Mouse (Mus musculus) ES-E14 (cell line): ENCODE data around the gene Gm11569. TPM values are rescaled to one million over a fixed set of nuclear protein-coding genes. Genes with fewer than 3 reads are reported as not detected.

Experiments used
- DNase-seq: peaks from one replicate; pipeline ENCODE4 v3.0.0-alpha.2; 2013; ENCODE audit warnings: low read depth, low spot score
- H3K27ac ChIP-seq: 2 replicates; pipeline ENCODE4 v1.5.1; 2012; ENCODE audit warnings: low read depth, mild to moderate bottlenecking, low read length, moderate library complexity, mixed read lengths; ENCODE audit not compliant: poor library complexity, insufficient read depth, severe bottlenecking
- H3K36me3 ChIP-seq: 2 replicates; pipeline ENCODE4 v1.6.1; 2012; ENCODE audit warnings: mild to moderate bottlenecking, low read length, moderate library complexity, mixed read lengths; ENCODE audit not compliant: control insufficient read depth, poor library complexity, insufficient read depth, severe bottlenecking
- H3K4me1 ChIP-seq, 2 experiments: fragments of 150-350 bp in 1 of 2; sonication (generic) in 1 of 2; 2 replicates each; pipeline ENCODE4 v1.6.1; 2012; ENCODE audit warnings: low read length in 2 of 2, mild to moderate bottlenecking in 1 of 2, mixed read lengths in 1 of 2; ENCODE audit not compliant: control insufficient read depth in 2 of 2, insufficient read depth in 2 of 2, poor library complexity in 1 of 2
- H3K4me3 ChIP-seq, 2 experiments: fragments of 150-350 bp in 1 of 2; sonication (generic) in 1 of 2; 2 replicates each; pipeline ENCODE4 v1.5.1; 2012; ENCODE audit warnings: low read length in 2 of 2, low read depth in 1 of 2, mild to moderate bottlenecking in 1 of 2, mixed read lengths in 1 of 2; ENCODE audit not compliant: insufficient read depth in 1 of 2, poor library complexity in 1 of 2, severe bottlenecking in 1 of 2
- H3K9ac ChIP-seq: 2 replicates; pipeline ENCODE4 v1.6.1; 2012; ENCODE audit warnings: low read depth, mild to moderate bottlenecking, low read length, mixed read lengths; ENCODE audit not compliant: poor library complexity, insufficient read depth, severe bottlenecking
- H3K9me3 ChIP-seq: fragments of 150-350 bp; sonication (generic); 2 replicates; pipeline ENCODE4 v1.6.1; 2012; ENCODE audit warnings: low read depth, mild to moderate bottlenecking, low read length; ENCODE audit not compliant: control insufficient read depth, insufficient read depth
- HCFC1 ChIP-seq: IDR thresholded peaks from 2 replicates; pipeline ENCODE4 v1.6.1; 2012; ENCODE audit warnings: low read length, inconsistent platforms, borderline replicate concordance; ENCODE audit not compliant: insufficient read depth
- MAFK ChIP-seq: IDR thresholded peaks from 2 replicates; pipeline ENCODE4 v1.6.1; 2014; ENCODE audit warnings: mild to moderate bottlenecking, low read depth, low read length, inconsistent platforms; ENCODE audit not compliant: insufficient read depth
- ZC3H11A ChIP-seq: IDR thresholded peaks from 2 replicates; pipeline ENCODE4 v1.6.1; 2012; ENCODE audit warnings: low read depth, mild to moderate bottlenecking, inconsistent platforms, low read length, borderline replicate concordance
- ZNF384 ChIP-seq: IDR thresholded peaks from 2 replicates; pipeline ENCODE4 v1.6.1; 2012; ENCODE audit warnings: low read depth, low read length, inconsistent platforms
- in situ Hi-C, 2 experiments: fragments of 600-800 bp; cut with MboI; formaldehyde crosslinking; loops; one replicate each; pipeline ENCODE4 v1.15.1; 2025; ENCODE audit warnings: low sequenced_read_pairs in 2 of 2, inconsistent platforms in 1 of 2; ENCODE audit not compliant: unreplicated experiment in 2 of 2
- total RNA-seq: library from RNA; depleted of rRNA; stranded (reverse); fragments of 300-350 nt; gene quantifications from 2 replicates; pipeline ENCODE4 v1.2.3, GENCODE M21; 2012; rRNA removed

Gm11569 gene
- total RNA-seq, 1 experiment, result not detected

GRCm38 (mm10) chr11:99768410-99768809, 30.3 kb downstream of the Gm11569 start:
- H3K4me1 ChIP-seq, result no peaks in the 10 kb centered on the region
- in situ Hi-C loops, result no loop called here
- H3K9ac ChIP-seq, result no peak overlapping the region
- TF ChIP-seq ZNF384, result no peak
- TF ChIP-seq ZC3H11A, result no peak
- no peaks in the 10 kb centered on the region for H3K36me3 ChIP-seq
- DNase-seq, result no peak
- H3K4me3 ChIP-seq, result no peak overlapping the region
- H3K9me3 ChIP-seq, result no peaks in the 10 kb centered on the region
- H3K27ac ChIP-seq, result no peak overlapping the region

- DNase-seq, result no peak
- Histone ChIP-seq H3K9ac (no peak overlapping the region), H3K36me3 (no peaks in the 10 kb centered on the region), H3K27ac (no peak overlapping the region), H3K4me3 (no peak overlapping the region), H3K4me1 (no peaks in the 10 kb centered on the region), H3K9me3 (no peaks in the 10 kb centered on the region)
- no peak for TF ChIP-seq HCFC1
- no peak for TF ChIP-seq MAFK
- no peak for TF ChIP-seq ZNF384
- in situ Hi-C loops, result no loop called here
Measured at GRCm38 (mm10) chr11:99758877-99759276, 39.9 kb downstream of the Gm11569 start.

Other genes with a start within 250 kb of the Gm11569 start
- not detected in 2 replicates for gene Krtap3-3, start 248.1 kb downstream of the Gm11569 start, total RNA-seq
- gene Krtap3-2, start 242.1 kb downstream of the Gm11569 start, total RNA-seq, result not detected in 2 replicates
- not detected in 2 replicates for gene Gm11939, start 239.5 kb downstream of the Gm11569 start, total RNA-seq
- not detected in 2 replicates for gene Krtap3-1, start 232.3 kb downstream of the Gm11569 start, total RNA-seq
- gene Krtap1-5, start 217.9 kb downstream of the Gm11569 start, total RNA-seq, result not detected in 2 replicates
- gene Krtap1-4, start 215.3 kb downstream of the Gm11569 start, total RNA-seq, result not detected in 2 replicates
- gene Krtap1-3, start 207.6 kb downstream of the Gm11569 start, total RNA-seq, result not detected in 2 replicates
- gene Krtap9-3, start 200.8 kb downstream of the Gm11569 start, total RNA-seq, result not detected in 2 replicates
- gene Gm11938, start 195.6 kb downstream of the Gm11569 start, total RNA-seq, result not detected in 2 replicates
- gene Gm11937, start 188.7 kb downstream of the Gm11569 start, total RNA-seq, result not detected in 2 replicates
- not detected in 2 replicates for gene Krtap2-4, start 184.1 kb downstream of the Gm11569 start, total RNA-seq
- not detected in 2 replicates for gene Gm11562, start 178.5 kb downstream of the Gm11569 start, total RNA-seq
- not detected in 2 replicates for gene Krtap4-1, start 170.7 kb downstream of the Gm11569 start, total RNA-seq
- gene Krtap4-2, start 163.8 kb downstream of the Gm11569 start, total RNA-seq, result not detected in 2 replicates
- gene Krtap4-7, start 154.8 kb downstream of the Gm11569 start, total RNA-seq, result not detected in 2 replicates
- not detected in 2 replicates for gene Gm11555, start 148.7 kb downstream of the Gm11569 start, total RNA-seq
- not detected in 2 replicates for gene Gm11563, start 140.0 kb downstream of the Gm11569 start, total RNA-seq
- gene Krtap4-6, start 133.0 kb downstream of the Gm11569 start, total RNA-seq, result not detected in 2 replicates
- not detected in 2 replicates for gene Gm14190, start 108.2 kb downstream of the Gm11569 start, total RNA-seq
- not detected in 2 replicates for gene Gm14180, start 64.6 kb downstream of the Gm11569 start, total RNA-seq
- gene Gm11595, start 26.0 kb downstream of the Gm11569 start, total RNA-seq, result not detected in 2 replicates
- not detected in 2 replicates for gene Krtap4-8, start 18.2 kb downstream of the Gm11569 start, total RNA-seq
- not detected in 2 replicates for gene Krtap4-9, start 13.7 kb downstream of the Gm11569 start, total RNA-seq
- not detected in 2 replicates for gene Gm11596, start 5.5 kb downstream of the Gm11569 start, total RNA-seq
- not detected in 2 replicates for gene Gm11554, start 5.5 kb upstream of the Gm11569 start, total RNA-seq
- gene Krtap4-13, start 11.0 kb upstream of the Gm11569 start, total RNA-seq, result 1.3 and 1.5 TPM in 2 replicates
- gene Gm11564, start 16.7 kb upstream of the Gm11569 start, total RNA-seq, result 0.89 and 1.4 TPM in 2 replicates
- not detected in 2 replicates for gene 2300003K06Rik, start 39.1 kb upstream of the Gm11569 start, total RNA-seq
- gene Krtap4-16, start 52.7 kb upstream of the Gm11569 start, total RNA-seq, result not detected in 2 replicates
- not detected in 2 replicates for gene Gm11568, start 59.0 kb upstream of the Gm11569 start, total RNA-seq
- not detected in 2 replicates for gene Gm11559, start 65.5 kb upstream of the Gm11569 start, total RNA-seq
- not detected in 2 replicates for gene Krtap9-1, start 74.5 kb upstream of the Gm11569 start, total RNA-seq
- not detected in 2 replicates for gene Gm11567, start 80.3 kb upstream of the Gm11569 start, total RNA-seq
- gene Krtap31-1, start 109.0 kb upstream of the Gm11569 start, total RNA-seq, result not detected in 2 replicates
- not detected in 2 replicates for gene Gm11565, start 115.8 kb upstream of the Gm11569 start, total RNA-seq
- not detected in 2 replicates for gene Krtap31-2, start 137.4 kb upstream of the Gm11569 start, total RNA-seq
- gene Krtap9-5, start 149.5 kb upstream of the Gm11569 start, total RNA-seq, result not detected in 2 replicates
- not detected in 2 replicates for gene Krtap29-1, start 180.1 kb upstream of the Gm11569 start, total RNA-seq
- not detected in 2 replicates for gene Krtap16-1, start 187.7 kb upstream of the Gm11569 start, total RNA-seq
- not detected in 2 replicates for gene Krtap17-1, start 195.1 kb upstream of the Gm11569 start, total RNA-seq
- not detected in 2 replicates for gene Krt33a, start 217.3 kb upstream of the Gm11569 start, total RNA-seq
- gene Krt33b, start 230.9 kb upstream of the Gm11569 start, total RNA-seq, result not detected in 2 replicates
- not detected in 2 replicates for gene Krt34, start 242.6 kb upstream of the Gm11569 start, total RNA-seq